Mouse (Mus musculus) stomach, embryonic 16.5 days (tissue): ENCODE data around the gene Atp6v0e. TPM values are rescaled to one million over a fixed set of nuclear protein-coding genes. Genes with fewer than 3 reads are reported as not detected.

Source experiments
- ATAC-seq: fragments of 200-750 bp; cut with Nextera tagmentation; 2 replicates; pipeline ENCODE4 v1.8.0; 2017; ENCODE audit warnings: moderate number of reproducible peaks, moderate TSS enrichment; ENCODE audit not compliant: insufficient read depth, low FRiP score
- H3K27ac ChIP-seq: fragments of 300-500 bp; sonication (generic); 2 replicates; pipeline ENCODE4 v1.5.1; 2014; ENCODE audit warnings: low read length
- H3K27me3 ChIP-seq: fragments of 300-500 bp; sonication (generic); 2 replicates; pipeline ENCODE4 v1.6.1; 2014; ENCODE audit warnings: low read length, control low read depth, mixed read lengths; ENCODE audit not compliant: control insufficient read depth, insufficient read depth
- H3K36me3 ChIP-seq: fragments of 300-500 bp; sonication (generic); 2 replicates; pipeline ENCODE4 v1.6.1; 2014; ENCODE audit warnings: low read length; ENCODE audit not compliant: control insufficient read depth, insufficient read depth
- H3K4me1 ChIP-seq: fragments of 300-500 bp; sonication (generic); 2 replicates; pipeline ENCODE4 v1.6.1; 2014; ENCODE audit warnings: low read length, control low read depth, mixed read lengths; ENCODE audit not compliant: control insufficient read depth, insufficient read depth
- H3K4me2 ChIP-seq: fragments of 300-500 bp; sonication (generic); 2 replicates; pipeline ENCODE4 v1.6.1; 2014; ENCODE audit warnings: low read depth, low read length, mixed read lengths
- H3K4me3 ChIP-seq: fragments of 300-500 bp; sonication (generic); replicated peaks from 2 replicates; pipeline ENCODE4 v1.5.1; 2014; ENCODE audit warnings: mild to moderate bottlenecking, low read length
- H3K9ac ChIP-seq: fragments of 300-500 bp; sonication (generic); 2 replicates; pipeline ENCODE4 v1.6.1; 2014; ENCODE audit warnings: low read length
- H3K9me3 ChIP-seq: fragments of 300-500 bp; sonication (generic); replicated peaks from 2 replicates; pipeline ENCODE4 v1.6.1; 2016; ENCODE audit warnings: low read length, control low read depth; ENCODE audit not compliant: control insufficient read depth
- WGBS: fragments of 180-500 bp; shearing (Covaris S2); extraction: QIAGEN DNeasy Blood & Tissue Kit; methylation state at CpG from one replicate; pipeline ENCODE4 v1.1.7; 2014; 5-methylcytosine and 5-hydroxymethylcytosine counted together
- polyA plus RNA-seq: library from polyadenylated mRNA; unstranded; fragments of >200 nt; fragmentation: Nextera tagmentation; extraction: Ambion mirVana; gene quantifications from 2 replicates; pipeline ENCODE4 v1.2.1, GENCODE M21; 2015

Atp6v0e gene
- polyA plus RNA-seq = 231 and 249 TPM in 2 replicates

- peak; percentile 88 for ATAC-seq
- Histone ChIP-seq H3K9me3 (no peaks in the 10 kb centered on the region), H3K9ac (peak within 1 kb of the TSS; percentile 79), H3K36me3 (no peaks in the 10 kb centered on the region), H3K4me2 (peak within 1 kb of the TSS; percentile 88), H3K27me3 (no peaks in the 10 kb centered on the region), H3K4me1 (peaks cover 7% of the 10 kb centered on the region; the same call in 1 of the 2 replicates), H3K27ac (no peak within 1 kb of the TSS), H3K4me3 (peak within 1 kb of the TSS; percentile 70)
- WGBS = 2% methylated on average over 28 of the region's 28 CpGs
Observed at GRCm38 (mm10) chr17:26662978-26663683, at the start of gene Atp6v0e. TSS of gene Atp6v0e (plus strand) at chr17:26663231.

GRCm38 (mm10) chr17:26614286-26614685 is 48.7 kb upstream of the Atp6v0e start:
- Histone ChIP-seq H3K9me3 (no peaks in the 10 kb centered on the region), H3K4me1 (peaks cover 13% of the 10 kb centered on the region), H3K9ac (no peak overlapping the region), H3K27me3 (no peaks in the 10 kb centered on the region), H3K27ac (no peak overlapping the region), H3K36me3 (0 out of 2 replicates have a peak, but pooled peaks cover 8% of the 10 kb centered on the region), H3K4me3 (no peak overlapping the region), H3K4me2 (no peak overlapping the region)
- no peak for ATAC-seq
- WGBS = 72% methylated on average over 6 of the region's 6 CpGs

GRCm38 (mm10) chr17:26614708-26615486 is 48.1 kb upstream of the Atp6v0e start:
- H3K4me3 ChIP-seq = no peak overlapping the region
- H3K9me3 ChIP-seq = no peaks in the 10 kb centered on the region
- 0 out of 2 replicates have a peak, but pooled peaks cover 8% of the 10 kb centered on the region for H3K36me3 ChIP-seq
- H3K4me2 ChIP-seq = no peak overlapping the region
- peaks cover 13% of the 10 kb centered on the region for H3K4me1 ChIP-seq
- 72% methylated on average over 9 of the region's 9 CpGs for WGBS
- ATAC-seq = no peak
- no peak overlapping the region for H3K27ac ChIP-seq
- H3K27me3 ChIP-seq = no peaks in the 10 kb centered on the region
- H3K9ac ChIP-seq = peak overlapping the region; percentile 18; the same call in 1 of the 2 replicates

GRCm38 (mm10) chr17:26616696-26617095 is 46.3 kb upstream of the Atp6v0e start:
- H3K9me3 ChIP-seq = no peaks in the 10 kb centered on the region
- peak; percentile 92 for ATAC-seq
- no peak overlapping the region for H3K4me3 ChIP-seq
- H3K4me2 ChIP-seq = no peak overlapping the region
- H3K27ac ChIP-seq = peak overlapping the region; percentile 76
- WGBS = 71% methylated on average over 2 of the region's 2 CpGs
- H3K27me3 ChIP-seq = no peaks in the 10 kb centered on the region
- H3K36me3 ChIP-seq = 0 out of 2 replicates have a peak, but pooled peaks cover 8% of the 10 kb centered on the region
- H3K4me1 ChIP-seq = peaks cover 4% of the 10 kb centered on the region; the same call in 1 of the 2 replicates
- H3K9ac ChIP-seq = no peak overlapping the region

GRCm38 (mm10) chr17:26618498-26618897 is 44.5 kb upstream of the Atp6v0e start:
- 0 out of 2 replicates have a peak, but pooled peaks cover 8% of the 10 kb centered on the region for H3K36me3 ChIP-seq
- no peaks in the 10 kb centered on the region for H3K9me3 ChIP-seq
- H3K27ac ChIP-seq = no peak overlapping the region
- no peak overlapping the region for H3K4me3 ChIP-seq
- H3K9ac ChIP-seq = no peak overlapping the region
- no peak overlapping the region for H3K4me2 ChIP-seq
- H3K4me1 ChIP-seq = peaks cover 3% of the 10 kb centered on the region; the same call in 1 of the 2 replicates
- 77% methylated on average over 5 of the region's 5 CpGs for WGBS
- ATAC-seq = no peak
- no peaks in the 10 kb centered on the region for H3K27me3 ChIP-seq

GRCm38 (mm10) chr17:26619577-26619976 is 43.5 kb upstream of the Atp6v0e start:
- Histone ChIP-seq H3K27me3 (no peaks in the 10 kb centered on the region), H3K9me3 (no peaks in the 10 kb centered on the region), H3K4me3 (no peak overlapping the region), H3K27ac (no peak overlapping the region), H3K36me3 (0 out of 2 replicates have a peak, but pooled peaks cover 5% of the 10 kb centered on the region), H3K4me1 (peaks cover 2% of the 10 kb centered on the region; the same call in 1 of the 2 replicates), H3K4me2 (no peak overlapping the region), H3K9ac (no peak overlapping the region)
- ATAC-seq = no peak
- WGBS = 85% methylated on average over 6 of the region's 6 CpGs

- WGBS = 94% methylated on average over 6 of the region's 6 CpGs
- H3K36me3 ChIP-seq = 0 out of 2 replicates have a peak, but pooled peaks cover 4% of the 10 kb centered on the region
- H3K4me2 ChIP-seq = no peak overlapping the region
- H3K9me3 ChIP-seq = no peaks in the 10 kb centered on the region
- H3K4me3 ChIP-seq = no peak overlapping the region
- no peak overlapping the region; the same call in 1 of the 2 replicates for H3K27ac ChIP-seq
- no peaks in the 10 kb centered on the region for H3K27me3 ChIP-seq
- no peak for ATAC-seq
- no peak overlapping the region for H3K9ac ChIP-seq
- H3K4me1 ChIP-seq = no peaks in the 10 kb centered on the region; the same call in 1 of the 2 replicates
Observed at GRCm38 (mm10) chr17:26620292-26620691, 42.7 kb upstream of the Atp6v0e start.

- whole genome bisulfite sequencing = 82% methylated on average over 17 of the region's 17 CpGs
- ATAC-seq = peak; percentile 42; the same call in 1 of the 2 replicates
- Histone ChIP-seq H3K27ac (peak overlapping the region; percentile 34), H3K4me3 (no peak overlapping the region), H3K4me2 (no peak overlapping the region), H3K4me1 (no peaks in the 10 kb centered on the region; the same call in 1 of the 2 replicates), H3K36me3 (0 out of 2 replicates have a peak, but pooled peaks cover 4% of the 10 kb centered on the region), H3K9ac (no peak overlapping the region; the same call in 1 of the 2 replicates), H3K9me3 (no peaks in the 10 kb centered on the region), H3K27me3 (no peaks in the 10 kb centered on the region)
Observed at GRCm38 (mm10) chr17:26620786-26621766, 42.0 kb upstream of the Atp6v0e start.
